Mouse (Mus musculus) limb, embryonic 15.5 days (tissue): ENCODE measurements at regions not wholly inside any gene's neighbourhood (a gene's known extent, or its start where the extent isn't known, plus 50 kb on each side); places are given as distances from the start of the nearest gene placed in this dataset.

Source experiments
- ATAC-seq: fragments of 200-750 bp; cut with Nextera tagmentation; 2 replicates; pipeline ENCODE4 v1.8.0; 2017; ENCODE audit warnings: low read depth, moderate TSS enrichment; ENCODE audit not compliant: insufficient number of reproducible peaks, low FRiP score, low TSS enrichment
- H3K27ac ChIP-seq: fragments of 300-500 bp; sonication (generic); 2 replicates; pipeline ENCODE4 v1.5.1; 2015; ENCODE audit warnings: moderate library complexity, mild to moderate bottlenecking, inconsistent platforms
- H3K27me3 ChIP-seq: fragments of 300-500 bp; sonication (generic); 2 replicates; pipeline ENCODE4 v1.6.1; 2015; ENCODE audit warnings: inconsistent platforms
- H3K36me3 ChIP-seq: fragments of 300-500 bp; sonication (generic); 2 replicates; pipeline ENCODE4 v1.6.1; 2015; ENCODE audit warnings: inconsistent platforms
- H3K4me1 ChIP-seq: fragments of 300-500 bp; sonication (generic); 2 replicates; pipeline ENCODE4 v1.6.1; 2015; ENCODE audit warnings: inconsistent platforms
- H3K4me2 ChIP-seq: fragments of 300-500 bp; sonication (generic); 2 replicates; pipeline ENCODE4 v1.6.1; 2015; ENCODE audit warnings: mild to moderate bottlenecking, inconsistent platforms
- H3K4me3 ChIP-seq: fragments of 300-500 bp; sonication (generic); 2 replicates; pipeline ENCODE4 v1.5.1; 2015; ENCODE audit warnings: mild to moderate bottlenecking, inconsistent platforms
- H3K9ac ChIP-seq: fragments of 300-500 bp; sonication (generic); 2 replicates; pipeline ENCODE4 v1.6.1; 2015; ENCODE audit warnings: inconsistent platforms
- H3K9me3 ChIP-seq: fragments of 300-500 bp; sonication (generic); 2 replicates; pipeline ENCODE4 v1.6.1; 2016; ENCODE audit warnings: inconsistent platforms
- WGBS: fragments of 180-500 bp; shearing (Covaris S2); methylation state at CpG from one replicate; pipeline ENCODE4 v1.1.7; 2015; 5-methylcytosine and 5-hydroxymethylcytosine counted together

DNA sequence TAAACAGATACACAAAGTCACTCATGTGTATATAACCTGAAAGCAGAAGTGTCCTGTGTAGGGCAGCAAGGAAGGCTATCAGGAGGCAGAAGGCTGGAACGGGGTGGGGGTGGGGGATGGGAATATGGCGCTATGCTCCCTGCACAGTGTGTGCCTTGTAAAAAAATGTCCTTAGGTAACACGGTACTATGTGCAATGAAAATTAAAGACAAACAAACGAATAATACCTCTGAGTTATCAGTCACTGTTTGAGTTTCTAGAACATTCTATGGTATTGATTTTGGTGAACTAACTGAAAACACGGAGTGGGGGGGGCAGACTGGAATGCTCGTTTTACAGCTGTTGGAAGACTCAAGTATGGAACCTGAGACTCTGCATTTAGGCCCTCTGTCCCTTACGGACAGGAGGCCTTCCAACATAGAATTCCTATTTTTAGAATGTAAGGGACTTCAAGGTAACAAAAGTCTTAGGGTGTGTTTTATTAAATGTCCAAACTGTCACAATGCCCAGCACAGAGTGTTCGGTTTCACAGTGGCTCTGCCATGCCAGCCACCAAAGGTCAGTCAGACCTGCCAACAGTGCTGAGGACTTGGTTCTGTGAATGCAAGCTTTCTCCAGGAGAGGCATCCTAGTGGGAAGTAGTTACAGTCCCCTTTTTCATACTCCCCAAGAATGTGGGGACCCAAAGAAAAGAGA is 240.6 kb downstream of the Ano6 start:
- H3K4me3 ChIP-seq: no peak overlapping the region
- H3K9me3 ChIP-seq: no peaks in the 10 kb centered on the region
- H3K36me3 ChIP-seq: no peaks in the 10 kb centered on the region
- H3K27ac ChIP-seq: no peak overlapping the region
- WGBS: 65% methylated on average over 8 of the region's 8 CpGs
- no peak overlapping the region for H3K9ac ChIP-seq
- ATAC-seq: no peak
- H3K4me1 ChIP-seq: no peaks in the 10 kb centered on the region
- no peak overlapping the region for H3K4me2 ChIP-seq
- H3K27me3 ChIP-seq: no peaks in the 10 kb centered on the region

DNA sequence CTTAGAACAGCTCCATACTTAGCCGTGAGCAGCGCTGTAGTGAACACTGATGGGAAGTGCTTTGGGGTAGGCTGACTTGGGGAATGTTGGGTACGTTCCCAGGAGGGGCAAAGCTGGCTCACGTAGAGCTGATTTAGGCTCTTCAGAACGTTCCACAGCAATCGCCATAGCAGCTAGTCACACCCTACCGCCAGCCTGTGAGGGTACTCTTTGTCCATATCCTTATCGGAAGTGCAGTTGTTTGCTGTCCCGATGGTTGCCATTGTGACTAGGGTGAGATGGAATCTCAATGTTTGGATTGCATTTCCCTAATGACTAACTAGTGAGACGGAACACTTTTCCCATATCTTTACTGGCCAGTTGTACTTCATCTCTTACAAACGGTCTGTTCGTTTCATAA is 244.6 kb downstream of the Ano6 start:
- Histone ChIP-seq H3K27ac (no peak overlapping the region), H3K4me3 (no peak overlapping the region), H3K36me3 (no peaks in the 10 kb centered on the region), H3K9me3 (no peaks in the 10 kb centered on the region), H3K4me1 (no peaks in the 10 kb centered on the region), H3K27me3 (no peaks in the 10 kb centered on the region), H3K4me2 (no peak overlapping the region), H3K9ac (no peak overlapping the region)
- WGBS: 82% methylated on average over 12 of the region's 12 CpGs
- no peak for ATAC-seq

DNA sequence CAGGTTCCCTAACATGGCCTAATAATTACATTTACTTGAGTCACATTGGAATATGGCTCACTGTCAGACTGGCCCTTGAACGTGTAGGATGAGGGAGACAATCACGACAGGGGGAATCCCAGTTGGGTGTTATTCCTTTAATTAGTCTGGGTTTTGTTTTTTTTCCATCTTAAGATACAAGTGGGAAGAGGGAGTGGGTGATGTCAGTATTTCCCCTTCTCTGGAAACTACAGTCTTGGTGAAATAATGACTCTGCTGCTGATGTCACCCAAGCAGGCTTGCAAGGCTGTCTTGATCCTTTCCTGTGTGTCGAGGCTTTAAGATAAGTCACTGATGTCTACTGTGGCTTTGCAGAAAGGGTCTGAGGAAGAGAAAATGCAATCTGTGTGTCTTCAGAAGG is 241.8 kb upstream of the Arid2 start:
- Histone ChIP-seq H3K4me1 (peaks cover 3% of the 10 kb centered on the region; the same call in 1 of the 2 replicates), H3K27me3 (no peaks in the 10 kb centered on the region), H3K36me3 (no peaks in the 10 kb centered on the region), H3K4me3 (no peak overlapping the region), H3K9me3 (no peaks in the 10 kb centered on the region), H3K4me2 (no peak overlapping the region), H3K27ac (no peak overlapping the region), H3K9ac (no peak overlapping the region)
- 60% methylated on average over 3 of the region's 3 CpGs for WGBS
- ATAC-seq: no peak

DNA sequence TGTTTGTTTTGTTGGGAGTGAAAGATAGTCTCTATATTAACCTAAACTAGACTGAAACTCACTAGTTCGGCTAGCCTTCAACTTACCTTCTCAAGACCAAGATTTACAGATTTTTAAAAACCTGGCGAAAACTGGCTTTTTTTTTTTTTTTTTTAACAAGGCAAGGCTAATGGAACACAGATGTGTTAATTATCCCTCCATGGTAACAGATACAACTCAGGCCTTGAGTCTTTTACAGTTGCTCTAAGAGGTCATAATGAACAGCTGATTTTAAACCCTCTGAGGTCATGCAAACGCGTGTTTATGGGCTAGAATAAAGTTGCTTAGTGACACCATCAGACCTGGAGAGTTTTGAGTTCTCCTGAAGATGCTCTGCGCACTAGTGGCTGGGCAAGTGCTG is 240.7 kb upstream of the Arid2 start:
- no peak overlapping the region for H3K27ac ChIP-seq
- H3K4me2 ChIP-seq: no peak overlapping the region
- H3K9ac ChIP-seq: no peak overlapping the region
- H3K4me3 ChIP-seq: no peak overlapping the region
- no peaks in the 10 kb centered on the region for H3K27me3 ChIP-seq
- ATAC-seq: no peak
- no peaks in the 10 kb centered on the region for H3K36me3 ChIP-seq
- H3K4me1 ChIP-seq: peaks cover 3% of the 10 kb centered on the region; the same call in 1 of the 2 replicates
- H3K9me3 ChIP-seq: no peaks in the 10 kb centered on the region
- 26% methylated on average over 5 of the region's 5 CpGs for WGBS

DNA sequence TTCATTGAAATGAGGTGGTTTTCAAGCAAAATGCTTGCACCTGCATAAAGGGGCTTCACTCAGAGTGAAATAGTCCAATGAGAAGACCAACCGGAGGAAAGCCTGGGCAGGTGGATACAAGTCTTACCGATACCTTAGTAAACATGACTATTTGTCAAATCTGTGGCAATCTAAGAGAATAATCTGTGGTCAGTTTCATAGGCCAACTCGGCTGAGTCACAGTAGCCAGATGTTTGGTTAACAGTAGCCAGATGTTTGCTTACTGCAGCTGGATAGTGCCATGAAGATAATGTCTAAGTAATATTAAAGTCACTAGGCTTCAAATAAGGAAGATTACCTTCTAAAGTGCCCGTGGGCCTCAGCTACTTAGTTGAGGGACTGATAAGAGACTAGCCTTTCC is 236.9 kb upstream of the Arid2 start:
- WGBS: 68% methylated on average over 4 of the region's 4 CpGs

DNA sequence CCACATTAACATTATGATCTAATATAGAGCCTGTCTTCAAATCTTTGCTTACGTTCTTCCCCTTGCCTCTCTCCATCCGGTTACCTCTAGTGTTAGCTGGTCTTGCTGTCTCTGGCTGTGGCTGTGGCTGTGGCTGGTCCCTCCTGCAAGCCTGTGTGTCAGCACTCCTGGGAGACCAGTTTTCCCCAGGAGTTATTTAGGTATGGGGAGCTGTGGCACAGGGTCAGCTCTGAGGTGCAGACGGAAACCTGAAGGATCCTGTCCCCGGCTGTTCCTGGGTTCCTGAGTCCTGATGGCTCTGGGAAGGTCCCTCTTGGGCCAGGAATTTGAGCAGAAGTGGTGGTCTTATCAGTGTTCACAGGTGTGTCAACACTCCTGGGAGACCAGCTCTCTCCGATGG is 234.7 kb upstream of the Arid2 start:
- Histone ChIP-seq H3K27me3 (no peaks in the 10 kb centered on the region), H3K9me3 (no peaks in the 10 kb centered on the region), H3K4me1 (no peaks in the 10 kb centered on the region), H3K27ac (no peak overlapping the region), H3K9ac (no peak overlapping the region), H3K4me3 (no peak overlapping the region), H3K36me3 (no peaks in the 10 kb centered on the region), H3K4me2 (no peak overlapping the region)
- 83% methylated on average over 5 of the region's 5 CpGs for WGBS
- no peak for ATAC-seq

More for the DNA sequence above, 236.9 kb upstream of the Arid2 start:
- Histone ChIP-seq H3K9ac (no peak overlapping the region), H3K4me2 (no peak overlapping the region), H3K4me3 (no peak overlapping the region), H3K27me3 (no peaks in the 10 kb centered on the region), H3K27ac (no peak overlapping the region), H3K36me3 (no peaks in the 10 kb centered on the region), H3K9me3 (no peaks in the 10 kb centered on the region), H3K4me1 (peaks cover 3% of the 10 kb centered on the region; the same call in 1 of the 2 replicates)
- ATAC-seq: no peak

DNA sequence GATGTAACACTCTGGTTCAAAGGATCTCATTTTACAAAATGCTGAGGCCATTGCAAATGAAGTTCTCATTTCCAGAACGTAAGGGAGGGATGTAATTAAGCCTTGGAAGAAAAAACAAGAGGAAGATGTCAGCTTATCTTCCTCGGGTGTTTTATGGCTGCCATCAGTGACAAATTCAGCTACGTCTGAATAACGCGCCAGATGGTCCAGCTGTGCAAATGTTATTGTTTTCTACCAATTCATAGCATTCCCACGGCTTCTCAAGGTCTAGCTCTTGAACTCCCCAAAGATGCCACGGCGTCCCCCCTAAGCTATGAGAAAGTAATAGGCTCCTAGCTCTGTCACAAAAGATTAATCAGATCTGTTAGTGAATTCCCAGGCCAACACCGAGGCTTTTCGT is 232.0 kb upstream of the Arid2 start:
- H3K4me3 ChIP-seq: no peak overlapping the region

DNA sequence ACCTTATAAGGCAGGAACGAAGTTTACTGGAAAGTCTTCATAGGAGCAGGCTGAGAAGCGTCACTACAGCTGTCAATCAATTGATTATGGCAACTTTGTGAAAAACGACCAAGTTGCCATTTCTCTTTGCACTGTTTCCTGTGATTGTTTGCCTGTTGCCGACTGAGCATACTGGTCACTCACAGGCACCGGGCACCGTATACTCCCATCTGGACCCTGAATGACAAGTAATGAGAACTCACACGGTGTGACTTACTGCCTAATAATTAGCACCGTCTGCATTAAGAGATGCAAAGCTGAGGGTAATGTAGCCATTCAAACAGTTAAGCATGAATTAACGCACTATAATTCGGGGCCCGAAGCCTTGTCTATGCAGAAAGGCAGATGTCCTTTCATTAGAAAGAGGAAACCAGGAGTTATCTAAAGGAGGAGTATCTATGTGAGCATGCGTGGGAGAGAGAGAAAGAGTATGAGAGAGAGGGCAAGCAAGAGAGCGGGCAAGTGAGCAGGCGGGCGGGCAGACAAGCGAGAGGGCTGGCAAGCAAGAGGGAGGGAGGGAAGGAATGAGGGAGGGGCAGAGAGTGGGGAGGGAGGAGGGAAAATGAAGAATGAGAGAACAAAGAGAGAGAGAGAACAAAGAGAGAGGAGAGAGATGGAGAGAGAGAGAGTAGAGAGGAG is 231.4 kb upstream of the Arid2 start:
- Histone ChIP-seq H3K9me3 (no peaks in the 10 kb centered on the region), H3K4me3 (no peak overlapping the region), H3K4me1 (no peaks in the 10 kb centered on the region), H3K9ac (no peak overlapping the region), H3K27ac (no peak overlapping the region), H3K4me2 (no peak overlapping the region), H3K27me3 (no peaks in the 10 kb centered on the region), H3K36me3 (no peaks in the 10 kb centered on the region)
- WGBS: 53% methylated on average over 16 of the region's 16 CpGs
- ATAC-seq: no peak

More for the DNA sequence above, 232.0 kb upstream of the Arid2 start:
- Histone ChIP-seq H3K36me3 (no peaks in the 10 kb centered on the region), H3K4me2 (no peak overlapping the region), H3K9me3 (no peaks in the 10 kb centered on the region), H3K27ac (no peak overlapping the region), H3K27me3 (no peaks in the 10 kb centered on the region), H3K9ac (no peak overlapping the region), H3K4me1 (no peaks in the 10 kb centered on the region)
- ATAC-seq: no peak
- 52% methylated on average over 10 of the region's 10 CpGs for WGBS

DNA sequence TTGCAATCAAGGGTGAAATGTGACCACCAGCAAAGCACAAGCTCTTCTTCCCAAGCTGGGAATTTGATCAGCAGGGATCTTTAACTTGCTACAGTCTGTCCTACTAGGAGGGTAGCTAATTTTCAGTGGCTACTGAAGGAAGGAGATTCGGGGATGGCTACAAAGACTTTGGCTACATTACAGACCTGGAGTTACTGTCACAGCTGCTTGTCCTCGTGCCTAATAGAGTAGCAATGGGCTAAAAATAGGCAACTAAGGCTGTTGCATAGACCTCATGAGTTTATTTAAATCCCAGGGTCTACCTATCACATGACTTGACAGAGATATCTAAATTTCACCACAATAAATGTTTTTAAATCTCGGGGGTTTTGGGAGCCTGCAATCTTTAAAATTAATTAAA is 227.7 kb upstream of the Arid2 start:
- Histone ChIP-seq H3K36me3 (no peaks in the 10 kb centered on the region), H3K9ac (no peak overlapping the region), H3K9me3 (no peaks in the 10 kb centered on the region), H3K27ac (no peak overlapping the region), H3K27me3 (no peaks in the 10 kb centered on the region), H3K4me1 (no peaks in the 10 kb centered on the region), H3K4me3 (no peak overlapping the region), H3K4me2 (no peak overlapping the region)
- ATAC-seq: no peak
- WGBS: 64% methylated on average over 3 of the region's 3 CpGs

DNA sequence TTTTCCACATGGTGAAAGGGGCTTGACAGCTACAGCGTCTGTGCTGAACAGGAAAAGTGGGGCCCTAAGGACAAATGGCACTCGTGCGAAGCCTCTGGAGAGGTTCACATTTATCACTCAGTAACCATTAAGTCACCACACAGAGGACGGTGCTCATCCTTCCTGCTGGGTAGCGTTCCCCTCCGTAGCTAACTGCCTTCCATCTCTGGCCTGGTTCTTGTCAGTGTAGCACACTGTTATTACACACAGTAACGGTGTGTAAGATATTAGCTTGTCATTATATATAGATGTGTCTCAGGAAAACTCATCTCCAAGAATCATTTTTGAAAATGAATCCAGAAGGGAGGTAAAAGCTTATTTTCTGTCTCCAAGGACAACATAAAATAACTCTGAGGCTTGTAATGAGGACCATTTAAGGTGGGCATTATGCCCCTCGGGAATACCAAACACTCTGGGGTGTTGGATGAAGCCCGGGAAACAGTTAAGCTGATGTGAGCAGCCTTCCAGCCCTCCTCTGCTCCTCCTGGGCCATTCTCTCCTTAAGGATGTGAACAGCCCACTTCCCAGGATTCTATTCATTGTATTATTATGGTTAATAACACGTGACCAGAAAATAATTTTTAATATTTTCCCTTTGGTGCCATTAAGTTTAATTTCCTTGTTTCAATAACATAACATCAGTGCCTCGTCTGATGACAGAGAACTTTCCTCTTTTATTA is 222.7 kb upstream of the Arid2 start:
- no peaks in the 10 kb centered on the region for H3K9me3 ChIP-seq
- no peak overlapping the region for H3K9ac ChIP-seq
- no peak overlapping the region for H3K27ac ChIP-seq
- no peak overlapping the region for H3K4me3 ChIP-seq
- H3K36me3 ChIP-seq: no peaks in the 10 kb centered on the region
- no peak for ATAC-seq
- no peaks in the 10 kb centered on the region for H3K27me3 ChIP-seq
- H3K4me2 ChIP-seq: no peak overlapping the region
- H3K4me1 ChIP-seq: no peaks in the 10 kb centered on the region
- 59% methylated on average over 11 of the region's 11 CpGs for WGBS

DNA sequence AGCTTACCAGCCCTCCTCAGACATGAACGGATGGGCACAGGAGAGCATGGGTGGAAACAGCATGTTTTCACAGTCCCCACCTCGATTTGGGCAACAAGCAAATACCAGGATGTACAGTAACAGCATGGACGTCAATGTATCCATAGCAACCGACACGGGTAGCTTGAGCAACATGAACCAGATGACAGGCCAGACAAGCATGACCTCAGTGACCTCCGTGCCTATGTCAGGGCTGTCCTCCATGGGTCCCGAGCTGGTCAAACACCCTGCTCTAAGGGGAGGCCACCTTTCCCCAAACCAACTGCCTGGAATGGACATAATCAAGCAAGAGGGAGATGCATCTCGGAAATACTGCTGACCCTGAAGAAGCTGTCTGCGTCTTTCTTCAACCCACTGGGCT is 211.7 kb upstream of the Arid2 start:
- Histone ChIP-seq H3K36me3 (no peaks in the 10 kb centered on the region), H3K9ac (no peak overlapping the region), H3K4me3 (no peak overlapping the region), H3K4me2 (no peak overlapping the region), H3K27me3 (no peaks in the 10 kb centered on the region), H3K27ac (no peak overlapping the region), H3K9me3 (no peaks in the 10 kb centered on the region), H3K4me1 (peaks cover 6% of the 10 kb centered on the region)
- WGBS: 81% methylated on average over 9 of the region's 9 CpGs
- no peak for ATAC-seq

DNA sequence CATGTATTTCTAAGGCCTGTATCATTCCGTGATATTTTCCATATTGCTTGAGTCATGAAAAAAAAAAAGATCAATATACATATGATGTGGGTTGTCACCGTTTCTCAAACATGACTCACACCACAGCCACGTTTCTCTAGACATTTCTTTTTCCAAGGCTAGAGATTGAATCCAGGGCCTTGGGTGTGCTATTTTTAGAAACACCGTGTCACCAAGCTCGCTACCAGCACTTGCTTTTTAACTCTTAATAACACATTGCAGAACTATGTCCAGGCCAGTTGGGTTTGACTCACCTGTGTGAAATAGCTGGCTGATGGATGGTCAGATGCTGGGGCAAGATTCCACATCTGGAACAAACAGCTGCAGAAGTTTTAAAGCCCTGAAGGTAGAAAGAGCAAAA is 209.6 kb upstream of the Arid2 start:
- Histone ChIP-seq H3K4me3 (no peak overlapping the region), H3K9me3 (no peaks in the 10 kb centered on the region), H3K4me1 (peaks cover 6% of the 10 kb centered on the region), H3K9ac (no peak overlapping the region), H3K36me3 (no peaks in the 10 kb centered on the region), H3K27ac (no peak overlapping the region), H3K27me3 (no peaks in the 10 kb centered on the region), H3K4me2 (no peak overlapping the region)
- no peak for ATAC-seq
- 26% methylated on average over 5 of the region's 5 CpGs for WGBS
